Mouse (Mus musculus): ENCODE measurements at regions not wholly inside any gene's neighbourhood (a gene's known extent, or its start where the extent isn't known, plus 50 kb on each side); places are given as distances from the start of the nearest gene placed in this dataset.
A peak's percentile ranks its signal among the peaks of the same experiment; 100 is the strongest.

- Histone ChIP-seq H3K4me3 (ENCODE audit: low read depth, low read length) (no peak overlapping the region), H3K9me3 (ENCODE audit: low read length) (no peaks in the 10 kb centered on the region), H3K9ac (replicated peaks; ENCODE audit: low read length, poor library complexity, severe bottlenecking) (no peak overlapping the region), H3K4me1 (ENCODE audit: insufficient read depth, low read length) (no peaks in the 10 kb centered on the region), H3K27ac (ENCODE audit: low read depth, low read length) (no peak overlapping the region), H3K27me3 (ENCODE audit: insufficient read depth, low read length) (0 out of 2 replicates have a peak, but pooled peaks cover 4% of the 10 kb centered on the region), H3K36me3 (ENCODE audit: insufficient read depth, low read length) (no peaks in the 10 kb centered on the region), H3K4me2 (ENCODE audit: low read depth, low read length, poor library complexity, severe bottlenecking) (no peak overlapping the region)
- DNase-seq (ENCODE audit: low spot score) (no peak), ATAC-seq (ENCODE audit: low FRiP score) (no peak)
- no peak for TF ChIP-seq CTCF (IDR thresholded peaks at IDR 0.05)
- 85% methylated on average over 3 of the region's 3 CpGs for WGBS
Observed at GRCm38 (mm10) chr16:29799893-29800292, 220.8 kb downstream of the Opa1 start.

- no peak overlapping the region for H3K9ac ChIP-seq (replicated peaks; ENCODE audit: low read length, poor library complexity, severe bottlenecking)
- DNase-seq (ENCODE audit: low spot score) (no peak), ATAC-seq (ENCODE audit: low FRiP score) (no peak)
- WGBS: 15% methylated on average over 2 of the region's 2 CpGs
- no peaks in the 10 kb centered on the region for H3K9me3 ChIP-seq (ENCODE audit: low read length)
- no peak overlapping the region for H3K4me3 ChIP-seq (ENCODE audit: low read depth, low read length)
- 0 out of 2 replicates have a peak, but pooled peaks cover 4% of the 10 kb centered on the region for H3K27me3 ChIP-seq (ENCODE audit: insufficient read depth, low read length)
- no peak for TF ChIP-seq CTCF (IDR thresholded peaks at IDR 0.05)
- no peak overlapping the region for H3K27ac ChIP-seq (ENCODE audit: low read depth, low read length)
- H3K4me2 ChIP-seq (ENCODE audit: low read depth, low read length, poor library complexity, severe bottlenecking): no peak overlapping the region
- no peaks in the 10 kb centered on the region for H3K36me3 ChIP-seq (ENCODE audit: insufficient read depth, low read length)
- no peaks in the 10 kb centered on the region for H3K4me1 ChIP-seq (ENCODE audit: insufficient read depth, low read length)
Observed at GRCm38 (mm10) chr16:29800457-29800856, 221.3 kb downstream of the Opa1 start.

GRCm38 (mm10) chr16:29802085-29802484 lies 223.0 kb downstream of the Opa1 start:
- ATAC-seq (ENCODE audit: low FRiP score) (no peak), DNase-seq (ENCODE audit: low spot score) (no peak)
- H3K27me3 ChIP-seq (ENCODE audit: insufficient read depth, low read length): 0 out of 2 replicates have a peak, but pooled peaks cover under 1% of the 10 kb centered on the region
- H3K9me3 ChIP-seq (ENCODE audit: low read length): no peaks in the 10 kb centered on the region
- H3K36me3 ChIP-seq (ENCODE audit: insufficient read depth, low read length): no peaks in the 10 kb centered on the region
- no peak for TF ChIP-seq CTCF (IDR thresholded peaks at IDR 0.05)
- no peak overlapping the region for H3K27ac ChIP-seq (ENCODE audit: low read depth, low read length)
- no peaks in the 10 kb centered on the region for H3K4me1 ChIP-seq (ENCODE audit: insufficient read depth, low read length)
- H3K9ac ChIP-seq (replicated peaks; ENCODE audit: low read length, poor library complexity, severe bottlenecking): no peak overlapping the region
- no peak overlapping the region for H3K4me2 ChIP-seq (ENCODE audit: low read depth, low read length, poor library complexity, severe bottlenecking)
- WGBS: 92% methylated on average over 7 of the region's 7 CpGs
- H3K4me3 ChIP-seq (ENCODE audit: low read depth, low read length): no peak overlapping the region

GRCm38 (mm10) chr16:29802603-29803002 lies 223.5 kb downstream of the Opa1 start:
- Histone ChIP-seq H3K27me3 (ENCODE audit: insufficient read depth, low read length) (no peaks in the 10 kb centered on the region), H3K4me3 (ENCODE audit: low read depth, low read length) (no peak overlapping the region), H3K27ac (ENCODE audit: low read depth, low read length) (no peak overlapping the region), H3K9ac (replicated peaks; ENCODE audit: low read length, poor library complexity, severe bottlenecking) (no peak overlapping the region), H3K4me1 (ENCODE audit: insufficient read depth, low read length) (no peaks in the 10 kb centered on the region), H3K36me3 (ENCODE audit: insufficient read depth, low read length) (no peaks in the 10 kb centered on the region), H3K4me2 (ENCODE audit: low read depth, low read length, poor library complexity, severe bottlenecking) (no peak overlapping the region), H3K9me3 (ENCODE audit: low read length) (no peaks in the 10 kb centered on the region)
- no peak for TF ChIP-seq CTCF (IDR thresholded peaks at IDR 0.05)
- 40% methylated on average over 6 of the region's 6 CpGs for WGBS
- no peak for ATAC-seq (ENCODE audit: low FRiP score)
- DNase-seq (ENCODE audit: low spot score): no peak

- Histone ChIP-seq H3K9me3 (ENCODE audit: low read length) (no peaks in the 10 kb centered on the region), H3K4me3 (ENCODE audit: low read depth, low read length) (no peak overlapping the region), H3K4me2 (ENCODE audit: low read depth, low read length, poor library complexity, severe bottlenecking) (no peak overlapping the region), H3K9ac (replicated peaks; ENCODE audit: low read length, poor library complexity, severe bottlenecking) (no peak overlapping the region), H3K27ac (ENCODE audit: low read depth, low read length) (no peak overlapping the region), H3K27me3 (ENCODE audit: insufficient read depth, low read length) (no peaks in the 10 kb centered on the region; the same call in 1 of the 2 replicates), H3K36me3 (ENCODE audit: insufficient read depth, low read length) (no peaks in the 10 kb centered on the region), H3K4me1 (ENCODE audit: insufficient read depth, low read length) (0 out of 2 replicates have a peak, but pooled peaks cover 1% of the 10 kb centered on the region)
- 52% methylated on average over 5 of the region's 5 CpGs for WGBS
- TF ChIP-seq CTCF (IDR thresholded peaks at IDR 0.05): no peak
- ATAC-seq (ENCODE audit: low FRiP score) (no peak), DNase-seq (ENCODE audit: low spot score) (peak; percentile 35)
Observed at GRCm38 (mm10) chr16:29807859-29808258, 228.7 kb downstream of the Opa1 start.

- Histone ChIP-seq H3K9me3 (ENCODE audit: low read length) (no peaks in the 10 kb centered on the region), H3K36me3 (ENCODE audit: insufficient read depth, low read length) (no peaks in the 10 kb centered on the region), H3K4me3 (ENCODE audit: low read depth, low read length) (no peak overlapping the region), H3K4me2 (ENCODE audit: low read depth, low read length, poor library complexity, severe bottlenecking) (no peak overlapping the region), H3K27ac (ENCODE audit: low read depth, low read length) (no peak overlapping the region), H3K27me3 (ENCODE audit: insufficient read depth, low read length) (no peaks in the 10 kb centered on the region; the same call in 1 of the 2 replicates), H3K4me1 (ENCODE audit: insufficient read depth, low read length) (0 out of 2 replicates have a peak, but pooled peaks cover 2% of the 10 kb centered on the region), H3K9ac (replicated peaks; ENCODE audit: low read length, poor library complexity, severe bottlenecking) (no peak overlapping the region)
- TF ChIP-seq CTCF (IDR thresholded peaks at IDR 0.05): no peak
- 51% methylated on average over 4 of the region's 4 CpGs for WGBS
- DNase-seq (ENCODE audit: low spot score) (no peak), ATAC-seq (ENCODE audit: low FRiP score) (no peak)
Observed at GRCm38 (mm10) chr16:29808851-29809250, 229.7 kb downstream of the Opa1 start.

Data from midbrain, postnatal 0 days (tissue).